Mouse (Mus musculus) stomach, postnatal 0 days (tissue): Measurements from ENCODE around the gene Mfrp. TPM values are rescaled to one million over a fixed set of nuclear protein-coding genes. Genes with fewer than 3 reads are reported as not detected.
A peak's percentile ranks its signal among the peaks of the same experiment; 100 is the strongest.

Source experiments
- ATAC-seq: fragments of 200-750 bp; cut with Nextera tagmentation; 2 replicates; pipeline ENCODE4 v1.8.0; 2017; ENCODE audit not compliant: low FRiP score, low TSS enrichment
- DNase-seq: peaks from one replicate; pipeline ENCODE4 v3.0.0-alpha.2; 2016; ENCODE audit warnings: low spot score
- H3K27ac ChIP-seq: fragments of 300-500 bp; sonication (generic); replicated peaks from 2 replicates; pipeline ENCODE4 v1.5.1; 2014; ENCODE audit warnings: mild to moderate bottlenecking, control low read depth
- H3K27me3 ChIP-seq: fragments of 300-500 bp; sonication (generic); 2 replicates; pipeline ENCODE4 v1.6.1; 2014; ENCODE audit warnings: low read length; ENCODE audit not compliant: control insufficient read depth, insufficient read depth
- H3K36me3 ChIP-seq: fragments of 300-500 bp; sonication (generic); 2 replicates; pipeline ENCODE4 v1.6.1; 2014; ENCODE audit warnings: low read length, mixed read lengths; ENCODE audit not compliant: control insufficient read depth, insufficient read depth
- H3K4me1 ChIP-seq: fragments of 300-500 bp; sonication (generic); replicated peaks from 2 replicates; pipeline ENCODE4 v1.6.1; 2014; ENCODE audit warnings: antibody characterized with exemption; ENCODE audit not compliant: control insufficient read depth, insufficient read depth
- H3K4me2 ChIP-seq: fragments of 300-500 bp; sonication (generic); replicated peaks from 2 replicates; pipeline ENCODE4 v1.6.1; 2014; ENCODE audit warnings: low read depth, mild to moderate bottlenecking, control low read depth, moderate library complexity
- H3K4me3 ChIP-seq: fragments of 300-500 bp; sonication (generic); 2 replicates; pipeline ENCODE4 v1.5.1; 2014; ENCODE audit warnings: low read depth, low read length, control low read depth
- H3K9ac ChIP-seq: fragments of 300-500 bp; sonication (generic); 2 replicates; pipeline ENCODE4 v1.6.1; 2014; ENCODE audit warnings: mild to moderate bottlenecking, low read length, control low read depth, mixed read lengths
- H3K9me3 ChIP-seq: fragments of 300-500 bp; sonication (generic); 2 replicates; pipeline ENCODE4 v1.6.1; 2016; ENCODE audit warnings: low read length; ENCODE audit not compliant: control insufficient read depth
- CTCF ChIP-seq: IDR thresholded peaks from 2 replicates; pipeline ENCODE4 v1.5.1; 2016; ENCODE audit warnings: antibody characterized with exemption, low read depth, mild to moderate bottlenecking, moderate library complexity
- EP300 ChIP-seq: optimal IDR thresholded peaks from 2 replicates; pipeline ENCODE3; 2016; ENCODE audit warnings: antibody characterized with exemption
- WGBS: fragments of 180-500 bp; shearing (Covaris S2); extraction: QIAGEN DNeasy Blood & Tissue Kit; methylation state at CpG from one replicate; pipeline ENCODE4 v1.1.7; 2014; 5-methylcytosine and 5-hydroxymethylcytosine counted together
- polyA plus RNA-seq: library from polyadenylated mRNA; unstranded; fragments of >200 nt; fragmentation: Nextera tagmentation; extraction: Ambion mirVana; gene quantifications from 2 replicates; pipeline ENCODE4 v1.2.1, GENCODE M21; 2015

Gene Mfrp
- polyA plus RNA-seq, 1 experiment from 2014 or later, result not detected

GRCm38 (mm10) chr9:44084659-44085229 lies 16.8 kb upstream of the Mfrp start:
- Histone ChIP-seq H3K9me3 (no peaks in the 10 kb centered on the region), H3K27ac (peak overlapping the region; percentile 65; the same call in 1 of the 2 replicates)

DNA sequence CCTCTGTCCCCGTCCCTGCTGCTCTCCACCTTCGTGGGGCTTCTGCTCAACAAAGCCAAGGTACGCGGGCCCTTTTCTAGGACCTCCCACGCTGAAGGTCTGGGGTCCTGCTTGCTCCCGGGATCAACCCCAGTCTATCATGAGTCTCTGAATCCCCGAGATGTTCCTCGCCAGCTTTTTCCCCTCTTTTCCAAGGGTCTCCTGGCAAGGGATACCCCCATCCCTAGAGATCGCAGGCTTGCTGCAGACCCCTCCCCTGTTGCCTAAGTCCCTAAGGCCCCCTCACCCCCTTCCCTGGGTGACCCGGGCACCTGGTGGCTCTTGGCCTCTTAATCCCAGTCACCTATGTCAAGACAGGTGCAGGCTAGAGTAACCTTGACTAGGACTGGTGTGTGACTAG lies 16.3 kb upstream of the Mfrp start:
- no peak for TF ChIP-seq EP300
- TF ChIP-seq CTCF, result no peak
- ATAC-seq (no peak), DNase-seq (no peak)
- Histone ChIP-seq H3K9ac (peak overlapping the region; percentile 79), H3K27me3 (no peaks in the 10 kb centered on the region), H3K36me3 (no peaks in the 10 kb centered on the region), H3K4me2 (peak overlapping the region; percentile 98), H3K27ac (peak overlapping the region; percentile 65; the same call in 1 of the 2 replicates), H3K4me3 (peak overlapping the region; percentile 61), H3K9me3 (no peaks in the 10 kb centered on the region), H3K4me1 (peaks cover 8% of the 10 kb centered on the region; the same call in 1 of the 2 replicates)
- 3% methylated on average over 10 of the region's 10 CpGs for WGBS

More at GRCm38 (mm10) chr9:44084659-44085229, 16.8 kb upstream of the Mfrp start:
- Histone ChIP-seq H3K4me1 (peaks cover 10% of the 10 kb centered on the region; the same call in 1 of the 2 replicates), H3K4me2 (peak overlapping the region; percentile 98), H3K9ac (peak overlapping the region; percentile 79), H3K27me3 (no peaks in the 10 kb centered on the region), H3K4me3 (peak overlapping the region; percentile 61), H3K36me3 (no peaks in the 10 kb centered on the region)
- ATAC-seq, result peak; percentile 81
- peak; percentile 98 for DNase-seq
- TF ChIP-seq EP300, result no peak
- TF ChIP-seq CTCF, result no peak
- WGBS, result under 1% methylated on average over 62 of the region's 62 CpGs

- Histone ChIP-seq H3K4me3 (peak overlapping the region; percentile 61), H3K36me3 (no peaks in the 10 kb centered on the region), H3K9ac (peak overlapping the region; percentile 79; the same call in 1 of the 2 replicates), H3K27me3 (no peaks in the 10 kb centered on the region), H3K27ac (no peak overlapping the region), H3K4me2 (peak overlapping the region; percentile 98), H3K9me3 (no peaks in the 10 kb centered on the region), H3K4me1 (peaks cover 8% of the 10 kb centered on the region; the same call in 1 of the 2 replicates)
- DNase-seq (no peak), ATAC-seq (no peak)
- WGBS, result 70% methylated on average over 15 of the region's 15 CpGs
- TF ChIP-seq CTCF, result no peak
Measured at GRCm38 (mm10) chr9:44085741-44086665, 15.5 kb upstream of the Mfrp start.

DNA sequence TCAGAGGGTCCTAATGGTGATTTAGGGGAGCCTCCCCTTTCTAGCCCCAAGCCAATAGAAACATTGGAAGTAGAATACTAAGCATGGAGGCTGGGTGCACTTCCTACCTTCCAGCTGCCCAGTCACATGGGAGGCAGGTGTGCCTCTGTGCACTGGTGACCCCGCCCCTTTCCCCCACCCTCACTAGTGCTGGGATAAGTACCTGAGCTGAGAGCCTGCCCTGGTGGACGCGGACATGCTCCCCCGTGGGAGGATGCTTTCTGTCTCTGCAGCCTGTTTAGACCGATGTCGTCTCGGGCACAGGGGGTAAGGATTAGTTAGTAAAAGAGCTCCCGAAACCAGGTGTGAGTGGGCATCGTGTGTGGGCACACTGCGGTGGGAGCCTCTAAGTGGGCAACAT lies 14.6 kb upstream of the Mfrp start:
- H3K9ac ChIP-seq, result no peak overlapping the region

DNA sequence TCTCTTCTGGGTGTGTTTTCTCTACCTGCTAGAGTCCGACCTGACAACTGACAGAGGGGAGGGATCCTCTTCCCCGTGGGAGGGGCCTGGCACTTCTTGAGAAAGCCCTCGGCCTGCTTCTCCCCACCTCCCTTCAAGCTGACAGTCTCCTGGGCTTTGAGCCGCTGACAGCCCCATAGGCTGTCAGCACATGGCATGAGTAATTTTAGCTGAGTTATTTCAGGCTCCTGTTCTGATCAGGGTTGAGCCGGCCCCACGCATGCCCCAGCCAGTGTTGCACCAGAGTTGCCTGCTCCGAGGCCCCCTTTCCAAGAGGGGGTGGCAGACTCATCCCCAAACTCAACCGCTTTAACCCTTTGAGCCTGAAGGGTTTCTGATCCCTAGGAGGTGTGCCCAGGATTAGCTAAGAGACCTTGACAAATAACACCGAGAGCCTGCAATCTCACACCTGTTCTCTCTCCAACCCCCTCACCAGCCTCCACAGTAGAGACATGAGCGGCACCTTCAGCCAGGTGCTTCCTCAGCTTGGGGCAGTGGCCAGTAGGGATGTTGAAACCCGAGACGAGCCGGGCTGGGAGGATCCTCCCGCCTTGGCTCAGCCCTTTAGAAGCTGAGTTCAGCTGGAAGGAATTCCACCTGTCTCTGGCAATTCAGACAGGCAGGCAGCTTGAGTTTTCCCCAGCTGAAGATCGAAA lies 13.6 kb upstream of the Mfrp start:
- peak; percentile 49 for DNase-seq
- TF ChIP-seq EP300 (no peak), CTCF (no peak)
- Histone ChIP-seq H3K4me2 (0 out of 2 replicates have a peak overlapping the region, but pooled peaks have one; percentile 17), H3K36me3 (no peaks in the 10 kb centered on the region; the same call in 1 of the 2 replicates), H3K27me3 (no peaks in the 10 kb centered on the region), H3K4me3 (no peak overlapping the region), H3K27ac (0 out of 2 replicates have a peak overlapping the region, but pooled peaks have one; percentile 18), H3K4me1 (peaks cover 8% of the 10 kb centered on the region; the same call in 1 of the 2 replicates), H3K9me3 (no peaks in the 10 kb centered on the region), H3K9ac (no peak overlapping the region)
- no peak for ATAC-seq
- 12% methylated on average over 15 of the region's 15 CpGs for WGBS

More for the DNA sequence above, 14.6 kb upstream of the Mfrp start:
- DNase-seq (peak; percentile 64), ATAC-seq (no peak)
- Histone ChIP-seq H3K4me2 (no peak overlapping the region), H3K27ac (no peak overlapping the region), H3K4me3 (no peak overlapping the region), H3K36me3 (no peaks in the 10 kb centered on the region), H3K4me1 (peaks cover 8% of the 10 kb centered on the region; the same call in 1 of the 2 replicates), H3K27me3 (no peaks in the 10 kb centered on the region), H3K9me3 (no peaks in the 10 kb centered on the region)
- TF ChIP-seq CTCF, result no peak
- no peak for TF ChIP-seq EP300
- 62% methylated on average over 10 of the region's 10 CpGs for WGBS
